Mouse (Mus musculus): ENCODE results near the gene Olfr901.
"Not testable (repeated sequence)": the region's sequence is repeated elsewhere in the genome, so short reads cannot be mapped to it uniquely, and the experiment has no call there.

Olfr901 gene

GRCm38 (mm10) chr9:38429155-38429554 lies at the start of gene Olfr901:
Gene Olfr901, plus strand, starts transcription at chr9:38429455.
- DNase-seq (ENCODE audit: low spot score in 2 of 2): no peak

GRCm38 (mm10) chr9:38401398-38401797 lies 27.9 kb upstream of the Olfr901 start, which contains the start of gene Olfr147:
Gene Olfr147, plus strand, starts transcription at chr9:38401698.
- DNase-seq (ENCODE audit: low spot score in 2 of 2): no peak

- not testable (repeated sequence) for DNase-seq (ENCODE audit: low spot score in 2 of 2)
These were observed 21.8 kb upstream of the Olfr901 start for GRCm38 (mm10) chr9:38407502-38407901.

- DNase-seq (ENCODE audit: low spot score in 2 of 2): not testable (repeated sequence)
These were observed 15.8 kb upstream of the Olfr901 start for GRCm38 (mm10) chr9:38413502-38413901.

GRCm38 (mm10) chr9:38423801-38424200 lies 5.5 kb upstream of the Olfr901 start:
- DNase-seq (ENCODE audit: low spot score in 2 of 2): no peak

DNA sequence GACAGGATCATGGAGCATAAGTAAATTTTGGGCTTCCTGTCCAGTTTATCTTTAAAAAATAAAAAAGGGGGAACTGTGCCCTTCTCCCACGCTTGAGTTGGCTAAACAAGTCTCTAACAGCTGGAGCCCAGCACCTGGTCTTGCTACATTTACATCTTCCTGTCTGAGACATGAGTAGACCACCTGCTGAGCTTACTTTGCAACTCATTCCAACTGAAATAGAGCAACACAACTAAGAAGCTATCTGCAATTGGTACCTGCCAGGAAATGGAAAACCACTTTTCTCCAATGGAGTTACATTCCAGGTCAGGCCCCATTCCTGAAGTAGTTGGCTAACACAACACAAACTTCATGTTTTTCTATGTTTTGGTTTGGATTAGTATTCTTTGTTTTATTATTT lies 2.2 kb upstream of the Olfr901 start:
- DNase-seq (ENCODE audit: low spot score in 2 of 2): no peak

DNA sequence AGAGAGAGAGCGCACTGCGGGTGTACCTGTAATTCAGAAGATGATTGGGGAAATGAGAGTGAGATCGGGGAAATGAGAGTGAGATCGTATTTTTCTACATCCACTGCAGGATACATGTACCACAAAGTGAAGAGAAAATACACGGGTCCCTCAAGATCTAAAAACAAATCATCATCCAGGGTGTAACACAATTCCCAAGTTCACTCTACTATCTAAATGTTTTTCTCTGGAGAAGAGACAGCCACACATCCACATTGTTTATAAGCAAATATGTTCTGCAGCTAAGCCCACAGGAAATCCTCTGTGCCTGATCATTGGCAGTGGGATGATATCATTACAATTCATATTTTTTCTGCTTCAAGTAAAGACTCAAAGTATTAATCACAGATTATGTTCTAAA lies 18.1 kb downstream of the Olfr901 start, which contains the start of gene Olfr902:
TSS of gene Olfr902 (plus strand) at position 301 of the 400 bp plus-strand sequence.
- no peak for DNase-seq (ENCODE audit: low spot score in 2 of 2)

DNA sequence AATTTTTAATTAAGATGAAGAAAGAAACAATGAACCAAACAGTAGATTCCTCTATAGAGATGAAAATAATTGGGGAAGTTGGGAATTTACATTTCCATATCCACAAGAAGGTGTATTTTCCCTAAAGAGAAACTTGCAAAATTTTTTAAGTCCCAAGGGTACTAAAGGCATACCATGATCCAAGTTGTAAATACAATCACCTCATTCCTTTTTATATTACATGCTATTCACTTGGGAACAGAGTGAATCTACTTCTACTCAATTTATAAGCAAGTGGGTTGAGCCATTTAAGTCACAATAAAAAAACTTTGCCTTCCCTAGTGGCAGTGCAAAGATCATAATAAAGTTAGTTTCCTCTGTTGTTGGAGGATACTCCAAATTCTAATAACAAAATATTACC lies 33.6 kb downstream of the Olfr901 start, which contains the start of gene Olfr904:
TSS of gene Olfr904 (plus strand) at position 301 of the 400 bp plus-strand sequence.
- no peak for DNase-seq (ENCODE audit: low spot score in 2 of 2)

- DNase-seq (ENCODE audit: low spot score in 2 of 2): no peak
These were observed 41.6 kb downstream of the Olfr901 start, which contains the start of gene Olfr905 for GRCm38 (mm10) chr9:38470807-38471206. Gene Olfr905, plus strand, starts transcription at chr9:38471107.
